Mouse (Mus musculus) embryonic facial prominence, embryonic 15.5 days (tissue): ENCODE results near the gene Gm7247. TPM values are rescaled to one million over a fixed set of nuclear protein-coding genes. Genes with fewer than 3 reads are reported as not detected.
A peak's percentile ranks its signal among the peaks of the same experiment; 100 is the strongest.
"Not testable (repeated sequence)": the region's sequence is repeated elsewhere in the genome, so short reads cannot be mapped to it uniquely, and the experiment has no call there.

Experiments used
- ATAC-seq: fragments of 200-750 bp; cut with Nextera tagmentation; 2 replicates; pipeline ENCODE4 v1.8.0; 2017; ENCODE audit warnings: low read depth, moderate TSS enrichment; ENCODE audit not compliant: insufficient number of reproducible peaks, low FRiP score, low TSS enrichment
- H3K27ac ChIP-seq: fragments of 300-500 bp; sonication (generic); replicated peaks from 2 replicates; pipeline ENCODE4 v1.5.1; 2015; ENCODE audit warnings: mild to moderate bottlenecking, inconsistent platforms
- H3K27me3 ChIP-seq: fragments of 300-500 bp; sonication (generic); 2 replicates; pipeline ENCODE4 v1.6.1; 2015; ENCODE audit warnings: inconsistent platforms
- H3K36me3 ChIP-seq: fragments of 300-500 bp; sonication (generic); 2 replicates; pipeline ENCODE4 v1.6.1; 2015; ENCODE audit warnings: mild to moderate bottlenecking, inconsistent platforms
- H3K4me1 ChIP-seq: fragments of 300-500 bp; sonication (generic); 2 replicates; pipeline ENCODE4 v1.6.1; 2015; ENCODE audit warnings: inconsistent platforms
- H3K4me2 ChIP-seq: fragments of 300-500 bp; sonication (generic); replicated peaks from 2 replicates; pipeline ENCODE4 v1.6.1; 2015; ENCODE audit warnings: mild to moderate bottlenecking, inconsistent platforms
- H3K4me3 ChIP-seq: fragments of 300-500 bp; sonication (generic); replicated peaks from 2 replicates; pipeline ENCODE4 v1.5.1; 2015; ENCODE audit warnings: mild to moderate bottlenecking, inconsistent platforms
- H3K9ac ChIP-seq: fragments of 300-500 bp; sonication (generic); 2 replicates; pipeline ENCODE4 v1.6.1; 2015; ENCODE audit warnings: inconsistent platforms
- H3K9me3 ChIP-seq: fragments of 300-500 bp; sonication (generic); replicated peaks from 2 replicates; pipeline ENCODE4 v1.6.1; 2016; ENCODE audit warnings: inconsistent platforms
- WGBS: fragments of 180-500 bp; shearing (Covaris S2); methylation state at CpG from one replicate; pipeline ENCODE4 v1.1.7; 2015; 5-methylcytosine and 5-hydroxymethylcytosine counted together
- polyA plus RNA-seq: library from polyadenylated mRNA; unstranded; fragments of >200 nt; fragmentation: Nextera tagmentation; extraction: Ambion mirVana; gene quantifications from 2 replicates; pipeline ENCODE4 v1.2.1, GENCODE M21; 2015

The Gm7247 gene
- polyA plus RNA-seq, 1 experiment from 2014 or later: not detected

GRCm38 (mm10) chr14:51430138-51430537, 68.6 kb downstream of the Gm7247 start:
- not testable (repeated sequence) for H3K4me1 ChIP-seq, H3K4me3 ChIP-seq, H3K4me2 ChIP-seq, H3K36me3 ChIP-seq, H3K9ac ChIP-seq, H3K27me3 ChIP-seq, H3K27ac ChIP-seq, H3K9me3 ChIP-seq, ATAC-seq

GRCm38 (mm10) chr14:51434546-51434945, 73.0 kb downstream of the Gm7247 start:
- no peaks in the 10 kb centered on the region; the same call in 1 of the 2 replicates for H3K9me3 ChIP-seq
- H3K36me3 ChIP-seq: no peaks in the 10 kb centered on the region
- H3K27ac ChIP-seq: no peak overlapping the region
- no peak overlapping the region for H3K4me2 ChIP-seq
- H3K4me3 ChIP-seq: no peak overlapping the region
- no peaks in the 10 kb centered on the region for H3K27me3 ChIP-seq
- ATAC-seq: peak; percentile 34; the same call in 1 of the 2 replicates
- WGBS: 89% methylated on average over 16 of the region's 16 CpGs
- no peaks in the 10 kb centered on the region for H3K4me1 ChIP-seq
- H3K9ac ChIP-seq: no peak overlapping the region

GRCm38 (mm10) chr14:51435020-51435419, 73.5 kb downstream of the Gm7247 start:
- no peaks in the 10 kb centered on the region for H3K36me3 ChIP-seq
- no peaks in the 10 kb centered on the region for H3K27me3 ChIP-seq
- H3K9me3 ChIP-seq: no peaks in the 10 kb centered on the region; the same call in 1 of the 2 replicates
- no peaks in the 10 kb centered on the region for H3K4me1 ChIP-seq
- 96% methylated on average over 26 of the region's 26 CpGs for WGBS
- H3K4me2 ChIP-seq: no peak overlapping the region
- H3K27ac ChIP-seq: no peak overlapping the region
- H3K9ac ChIP-seq: no peak overlapping the region
- no peak overlapping the region for H3K4me3 ChIP-seq
- ATAC-seq: no peak

- WGBS: 77% methylated on average over 4 of the region's 4 CpGs
- Histone ChIP-seq H3K4me2 (no peak overlapping the region), H3K36me3 (no peaks in the 10 kb centered on the region), H3K4me1 (no peaks in the 10 kb centered on the region), H3K9me3 (no peaks in the 10 kb centered on the region; the same call in 1 of the 2 replicates), H3K9ac (no peak overlapping the region), H3K4me3 (no peak overlapping the region), H3K27ac (no peak overlapping the region), H3K27me3 (no peaks in the 10 kb centered on the region)
- ATAC-seq: no peak
Observed at GRCm38 (mm10) chr14:51438955-51439354, 77.4 kb downstream of the Gm7247 start.

GRCm38 (mm10) chr14:51451557-51451956, 90.0 kb downstream of the Gm7247 start, which contains the start of gene Vmn2r89:
Vmn2r89 (plus strand) TSS chr14:51451857.
- not testable (repeated sequence) for H3K27me3 ChIP-seq, H3K4me2 ChIP-seq, H3K4me3 ChIP-seq, H3K36me3 ChIP-seq, H3K9me3 ChIP-seq, H3K27ac ChIP-seq, ATAC-seq, H3K4me1 ChIP-seq, H3K9ac ChIP-seq
- 68% methylated on average over 2 of the region's 2 CpGs for WGBS

GRCm38 (mm10) chr14:51480278-51480677, 118.7 kb downstream of the Gm7247 start:
- not testable (repeated sequence) for H3K4me1 ChIP-seq, ATAC-seq, H3K4me3 ChIP-seq, H3K27ac ChIP-seq, H3K4me2 ChIP-seq, H3K36me3 ChIP-seq, H3K9me3 ChIP-seq, H3K9ac ChIP-seq, H3K27me3 ChIP-seq
- WGBS: 83% methylated on average over 10 of the region's 10 CpGs

- ATAC-seq, H3K4me3 ChIP-seq, H3K9ac ChIP-seq, H3K36me3 ChIP-seq, H3K4me1 ChIP-seq, H3K27me3 ChIP-seq, H3K4me2 ChIP-seq, H3K27ac ChIP-seq, H3K9me3 ChIP-seq: not testable (repeated sequence)
- WGBS: 85% methylated on average over 12 of the region's 12 CpGs
Observed at GRCm38 (mm10) chr14:51481332-51482015, 119.9 kb downstream of the Gm7247 start.

- ATAC-seq: no peak
- Histone ChIP-seq H3K4me1 (no peaks in the 10 kb centered on the region), H3K4me2 (no peak overlapping the region), H3K27ac (no peak overlapping the region), H3K9me3 (no peaks in the 10 kb centered on the region), H3K36me3 (no peaks in the 10 kb centered on the region), H3K27me3 (no peaks in the 10 kb centered on the region), H3K4me3 (no peak overlapping the region), H3K9ac (no peak overlapping the region)
- 76% methylated on average over 5 of the region's 5 CpGs for WGBS
Observed at GRCm38 (mm10) chr14:51482051-51482715, 120.6 kb downstream of the Gm7247 start.

GRCm38 (mm10) chr14:51482971-51483381, 121.4 kb downstream of the Gm7247 start:
- not testable (repeated sequence) for H3K9me3 ChIP-seq, H3K4me1 ChIP-seq, ATAC-seq, H3K4me3 ChIP-seq, H3K36me3 ChIP-seq, H3K4me2 ChIP-seq, H3K27me3 ChIP-seq, H3K9ac ChIP-seq, H3K27ac ChIP-seq
- WGBS: 70% methylated on average over 10 of the region's 10 CpGs

- no peak for ATAC-seq
- no peak overlapping the region for H3K4me2 ChIP-seq
- H3K4me3 ChIP-seq: no peak overlapping the region
- no peaks in the 10 kb centered on the region for H3K4me1 ChIP-seq
- no peaks in the 10 kb centered on the region for H3K9me3 ChIP-seq
- H3K9ac ChIP-seq: no peak overlapping the region
- WGBS: 93% methylated on average over 1 of the region's 1 CpGs
- H3K27me3 ChIP-seq: no peaks in the 10 kb centered on the region
- H3K36me3 ChIP-seq: no peaks in the 10 kb centered on the region
- H3K27ac ChIP-seq: no peak overlapping the region
Observed at GRCm38 (mm10) chr14:51483671-51484070, 122.1 kb downstream of the Gm7247 start.

GRCm38 (mm10) chr14:51486111-51486510, 124.6 kb downstream of the Gm7247 start:
- H3K9me3 ChIP-seq: no peaks in the 10 kb centered on the region
- ATAC-seq: no peak
- 96% methylated on average over 1 of the region's 1 CpGs for WGBS

GRCm38 (mm10) chr14:51495781-51496180, 134.2 kb downstream of the Gm7247 start:
- no peak for ATAC-seq
- H3K36me3 ChIP-seq: no peaks in the 10 kb centered on the region
- no peak overlapping the region for H3K4me2 ChIP-seq
- no peaks in the 10 kb centered on the region for H3K9me3 ChIP-seq
- no peak overlapping the region for H3K9ac ChIP-seq
- H3K27ac ChIP-seq: no peak overlapping the region
- 90% methylated on average over 2 of the region's 2 CpGs for WGBS
- no peak overlapping the region for H3K4me3 ChIP-seq
- no peaks in the 10 kb centered on the region for H3K4me1 ChIP-seq
- no peaks in the 10 kb centered on the region for H3K27me3 ChIP-seq

More at GRCm38 (mm10) chr14:51486111-51486510, 124.6 kb downstream of the Gm7247 start:
- no peak overlapping the region for H3K27ac ChIP-seq
- no peaks in the 10 kb centered on the region for H3K4me1 ChIP-seq
- no peaks in the 10 kb centered on the region for H3K36me3 ChIP-seq
- no peak overlapping the region for H3K4me2 ChIP-seq
- H3K9ac ChIP-seq: no peak overlapping the region
- H3K27me3 ChIP-seq: no peaks in the 10 kb centered on the region
- H3K4me3 ChIP-seq: no peak overlapping the region
